Mouse (Mus musculus) intestine, postnatal 0 days (tissue): Measurements from ENCODE around the gene Tnfrsf14. TPM values are rescaled to one million over a fixed set of nuclear protein-coding genes. Genes with fewer than 3 reads are reported as not detected.

Source experiments
- ATAC-seq: fragments of 200-750 bp; cut with Nextera tagmentation; 2 replicates; pipeline ENCODE4 v1.8.0; 2017; ENCODE audit warnings: mild to moderate bottlenecking, moderate TSS enrichment, moderate library complexity
- H3K27ac ChIP-seq: fragments of 300-500 bp; sonication (generic); 2 replicates; pipeline ENCODE4 v1.5.1; 2014; ENCODE audit warnings: mild to moderate bottlenecking, low read depth, low read length, moderate library complexity
- H3K27me3 ChIP-seq: fragments of 300-500 bp; sonication (generic); replicated peaks from 2 replicates; pipeline ENCODE4 v1.6.1; 2014; ENCODE audit warnings: low read length, mixed read lengths; ENCODE audit not compliant: control insufficient read depth, insufficient read depth
- H3K36me3 ChIP-seq: fragments of 300-500 bp; sonication (generic); 2 replicates; pipeline ENCODE4 v1.6.1; 2014; ENCODE audit warnings: mild to moderate bottlenecking, moderate library complexity; ENCODE audit not compliant: control insufficient read depth, insufficient read depth
- H3K4me1 ChIP-seq: fragments of 300-500 bp; sonication (generic); replicated peaks from 2 replicates; pipeline ENCODE4 v1.6.1; 2014; ENCODE audit warnings: antibody characterized with exemption, low read length, mixed read lengths; ENCODE audit not compliant: control insufficient read depth, insufficient read depth
- H3K4me2 ChIP-seq: fragments of 300-500 bp; sonication (generic); replicated peaks from 2 replicates; pipeline ENCODE4 v1.6.1; 2014; ENCODE audit warnings: low read depth, mild to moderate bottlenecking, moderate library complexity
- H3K4me3 ChIP-seq: fragments of 300-500 bp; sonication (generic); 2 replicates; pipeline ENCODE4 v1.5.1; 2014; ENCODE audit warnings: low read depth, low read length
- H3K9ac ChIP-seq: fragments of 300-500 bp; sonication (generic); 2 replicates; pipeline ENCODE4 v1.6.1; 2014; ENCODE audit warnings: mild to moderate bottlenecking, low read depth, low read length
- H3K9me3 ChIP-seq: fragments of 300-500 bp; sonication (generic); 2 replicates; pipeline ENCODE4 v1.6.1; 2016; ENCODE audit warnings: mixed run types; ENCODE audit not compliant: control insufficient read depth
- CTCF ChIP-seq: sonication (generic); IDR thresholded peaks from 2 replicates; pipeline ENCODE4 v1.5.1; 2016; ENCODE audit warnings: low read depth, mild to moderate bottlenecking, control low read depth, antibody characterized with exemption, moderate library complexity
- WGBS: fragments of 180-500 bp; shearing (Covaris S2); extraction: QIAGEN DNeasy Blood & Tissue Kit; methylation state at CpG from one replicate; pipeline ENCODE4 v1.1.7; 2014; 5-methylcytosine and 5-hydroxymethylcytosine counted together
- polyA plus RNA-seq: library from polyadenylated mRNA; unstranded; fragments of >200 nt; fragmentation: Nextera tagmentation; extraction: Ambion mirVana; gene quantifications from 2 replicates; pipeline ENCODE4 v1.2.1, GENCODE M21; 2015

The Tnfrsf14 gene
- polyA plus RNA-seq, 1 experiment from 2014 or later, result 1.9 TPM

DNA sequence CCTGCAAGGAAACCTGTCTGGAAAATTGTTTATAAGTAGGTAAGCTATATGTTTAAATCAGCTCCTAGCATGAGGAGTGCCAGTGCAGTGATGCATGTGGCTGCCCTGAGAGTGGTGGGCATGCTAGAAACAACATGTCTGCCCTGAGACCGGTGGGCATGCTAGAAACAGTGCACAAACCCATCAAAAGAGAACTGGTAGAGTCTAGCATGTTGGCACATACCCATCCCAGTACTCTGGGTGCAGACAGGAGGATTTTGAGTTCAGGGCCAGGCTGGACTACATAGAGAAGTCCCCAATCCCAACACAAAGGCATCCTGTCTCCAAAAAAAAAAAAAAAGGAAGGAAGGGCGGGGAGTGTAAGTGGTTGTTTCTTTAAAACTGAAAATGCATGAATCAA lies 6.4 kb upstream of the Tnfrsf14 start:
- H3K9me3 ChIP-seq, result no peaks in the 10 kb centered on the region
- no peak for ATAC-seq
- no peaks in the 10 kb centered on the region for H3K27me3 ChIP-seq
- TF ChIP-seq CTCF, result no peak
- no peak overlapping the region for H3K4me3 ChIP-seq
- H3K27ac ChIP-seq, result no peak overlapping the region
- no peak overlapping the region for H3K9ac ChIP-seq
- no peak overlapping the region for H3K4me2 ChIP-seq
- H3K36me3 ChIP-seq, result no peaks in the 10 kb centered on the region
- 87% methylated on average over 2 of the region's 2 CpGs for WGBS
- H3K4me1 ChIP-seq, result no peaks in the 10 kb centered on the region

DNA sequence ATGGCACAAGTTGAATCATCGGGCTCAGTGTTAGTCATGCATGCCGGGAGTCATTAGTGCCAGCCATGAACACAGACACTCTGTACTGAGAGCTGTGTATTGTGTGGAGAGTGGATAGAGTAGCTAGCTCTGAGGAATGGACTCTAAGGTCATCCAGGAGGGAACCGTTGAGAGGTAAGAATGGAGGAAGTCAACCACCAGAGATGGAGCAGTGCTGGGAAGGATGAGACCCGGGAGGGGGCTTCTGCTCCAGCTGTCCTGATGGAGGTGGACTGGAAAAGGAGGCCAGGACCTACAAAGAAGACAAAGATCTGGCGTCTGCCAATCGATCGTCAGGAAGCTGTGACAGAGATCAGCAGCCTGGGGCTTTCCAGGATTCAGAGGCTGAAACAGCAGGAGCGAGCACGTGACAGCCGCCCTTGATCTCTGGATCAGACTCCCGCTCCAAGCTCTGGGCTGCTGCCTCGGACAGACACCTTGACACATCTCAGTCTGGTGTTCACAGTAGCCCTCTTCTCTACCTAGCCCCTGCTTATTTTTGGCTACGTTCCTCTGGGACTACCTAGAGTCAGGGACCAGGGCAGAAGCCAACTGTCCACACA lies 5.0 kb upstream of the Tnfrsf14 start:
- Histone ChIP-seq H3K9me3 (no peaks in the 10 kb centered on the region), H3K27me3 (no peaks in the 10 kb centered on the region)
- ATAC-seq, result peak; percentile 36; the same call in 1 of the 2 replicates

DNA sequence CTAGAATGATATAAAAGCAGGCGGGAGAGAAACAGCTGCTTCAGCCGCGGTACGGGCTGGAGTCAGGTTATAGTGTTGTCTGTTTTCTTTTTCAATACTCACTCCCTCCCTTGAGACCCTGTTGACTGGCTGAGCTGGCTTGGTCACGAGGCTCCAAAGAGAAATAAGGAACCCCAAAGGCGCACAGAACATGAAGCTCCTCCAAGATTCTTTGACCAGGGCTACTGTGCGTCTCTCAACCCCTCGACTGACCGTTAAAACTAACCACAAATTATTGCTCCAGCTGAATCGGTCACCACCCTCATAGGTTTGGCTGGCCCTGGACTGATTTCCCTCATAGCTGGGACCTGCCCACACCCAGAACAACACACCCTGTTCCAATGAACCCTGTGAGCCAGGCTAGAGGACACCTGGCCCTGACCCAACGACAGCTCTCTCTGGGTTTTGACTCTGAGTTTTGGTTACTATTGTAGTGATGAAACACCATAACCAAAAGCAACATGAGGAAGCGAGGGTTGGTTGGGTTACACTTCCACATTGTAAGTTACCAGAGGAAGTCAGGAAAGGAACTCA lies 811 bp upstream of the Tnfrsf14 start:
- H3K4me2 ChIP-seq, result no peak overlapping the region
- no peak overlapping the region for H3K4me3 ChIP-seq
- H3K4me1 ChIP-seq, result 0 out of 2 replicates have a peak, but pooled peaks cover 8% of the 10 kb centered on the region
- 73% methylated on average over 12 of the region's 12 CpGs for WGBS
- H3K27me3 ChIP-seq, result no peaks in the 10 kb centered on the region
- no peak overlapping the region for H3K27ac ChIP-seq
- no peak for ATAC-seq
- no peak for TF ChIP-seq CTCF
- no peaks in the 10 kb centered on the region for H3K9me3 ChIP-seq
- H3K36me3 ChIP-seq, result peaks cover 5% of the 10 kb centered on the region; the same call in 1 of the 2 replicates
- H3K9ac ChIP-seq, result no peak overlapping the region

More for the DNA sequence above, 5.0 kb upstream of the Tnfrsf14 start:
- 52% methylated on average over 13 of the region's 13 CpGs for WGBS
- no peaks in the 10 kb centered on the region for H3K36me3 ChIP-seq
- H3K4me1 ChIP-seq, result no peaks in the 10 kb centered on the region
- H3K9ac ChIP-seq, result no peak overlapping the region
- H3K4me2 ChIP-seq, result peak overlapping the region; percentile 9; the same call in 1 of the 2 replicates
- H3K27ac ChIP-seq, result no peak overlapping the region
- no peak overlapping the region for H3K4me3 ChIP-seq
- no peak for TF ChIP-seq CTCF

DNA sequence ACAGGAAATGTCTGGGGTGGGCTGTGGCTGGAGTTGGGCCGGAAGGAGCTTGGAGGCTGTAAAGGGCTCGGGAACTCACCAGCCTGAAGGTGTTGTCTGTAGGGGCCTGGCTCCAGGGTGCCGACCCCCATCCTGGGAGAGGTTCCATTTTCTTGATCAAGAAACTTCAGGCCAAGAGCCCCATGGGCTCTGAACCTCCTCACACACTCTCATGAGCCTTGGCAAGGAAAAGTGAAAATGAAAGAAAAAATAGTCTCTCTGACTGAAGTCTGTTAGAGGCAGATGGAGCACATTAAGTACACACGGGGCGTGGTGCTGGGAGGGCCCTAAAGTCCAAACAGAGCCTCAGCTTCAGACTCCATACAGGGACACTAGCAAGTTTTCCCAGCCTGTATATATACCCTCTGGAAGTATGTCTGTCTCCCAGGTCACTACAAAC lies 445 bp downstream of the Tnfrsf14 start:
- H3K36me3 ChIP-seq, result peaks cover 18% of the 10 kb centered on the region; the same call in 1 of the 2 replicates
- H3K4me3 ChIP-seq, result peak overlapping the region; percentile 44
- no peak for TF ChIP-seq CTCF
- H3K9me3 ChIP-seq, result no peaks in the 10 kb centered on the region
- peak overlapping the region; percentile 52 for H3K9ac ChIP-seq
- 0 out of 2 replicates have a peak, but pooled peaks cover 8% of the 10 kb centered on the region for H3K4me1 ChIP-seq
- H3K27ac ChIP-seq, result peak overlapping the region; percentile 78
- WGBS, result 6% methylated on average over 5 of the region's 5 CpGs
- peak overlapping the region; percentile 76 for H3K4me2 ChIP-seq
- ATAC-seq, result peak; percentile 79
- no peaks in the 10 kb centered on the region for H3K27me3 ChIP-seq

DNA sequence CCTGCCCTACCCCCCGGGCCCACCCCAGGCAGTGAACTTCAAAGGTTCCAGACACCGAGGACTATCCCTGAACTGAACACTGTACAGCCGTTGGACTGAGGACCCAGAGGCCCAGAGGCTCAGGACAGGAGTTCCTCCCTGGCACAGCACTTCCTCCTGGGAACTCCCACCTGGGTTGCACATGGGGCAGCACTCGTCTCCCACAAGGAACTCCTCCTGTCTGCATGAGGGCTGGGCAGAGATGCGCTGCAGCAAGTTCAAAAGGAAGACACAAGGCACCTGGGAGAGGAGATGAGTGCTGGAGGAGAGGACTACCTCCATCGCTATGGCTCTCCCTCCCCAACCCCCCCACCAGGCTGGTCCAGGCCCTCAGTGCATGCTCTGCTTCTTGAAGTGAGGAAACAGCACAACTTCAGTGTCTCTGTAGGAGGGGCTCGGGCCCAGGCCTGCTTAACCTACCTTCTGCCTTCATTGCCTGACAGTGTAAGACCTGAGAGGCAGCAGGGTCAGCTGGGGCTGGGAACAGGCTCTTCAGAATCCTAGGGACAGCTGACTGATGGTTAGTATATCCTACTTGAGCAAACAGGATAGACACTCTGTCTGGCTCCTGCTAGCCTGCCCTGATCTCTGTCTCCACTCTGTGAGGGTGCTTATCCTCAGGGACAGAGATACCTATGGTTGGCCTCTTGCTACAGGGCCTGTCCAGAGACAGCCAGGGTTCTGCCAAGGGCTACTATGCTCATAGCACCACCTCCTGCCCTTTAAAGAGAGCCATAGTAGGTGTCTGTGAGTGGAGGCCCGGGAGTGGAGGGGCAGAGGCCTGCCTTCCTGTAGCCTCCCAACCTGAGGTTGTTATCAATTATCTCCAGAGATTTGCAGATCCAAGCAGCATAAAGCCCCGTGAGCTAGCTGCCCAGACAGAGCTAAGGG lies 1.1 kb downstream of the Tnfrsf14 start:
- TF ChIP-seq CTCF, result no peak
- H3K27ac ChIP-seq, result peak overlapping the region; percentile 78
- H3K4me2 ChIP-seq, result peak overlapping the region; percentile 76
- H3K9me3 ChIP-seq, result no peaks in the 10 kb centered on the region
- H3K4me3 ChIP-seq, result peak overlapping the region; percentile 44
- WGBS, result 43% methylated on average over 9 of the region's 9 CpGs
- peak; percentile 37 for ATAC-seq
- 0 out of 2 replicates have a peak, but pooled peaks cover 8% of the 10 kb centered on the region for H3K4me1 ChIP-seq
- H3K27me3 ChIP-seq, result no peaks in the 10 kb centered on the region
- peak overlapping the region; percentile 52 for H3K9ac ChIP-seq
- H3K36me3 ChIP-seq, result peaks cover 22% of the 10 kb centered on the region; the same call in 1 of the 2 replicates

DNA sequence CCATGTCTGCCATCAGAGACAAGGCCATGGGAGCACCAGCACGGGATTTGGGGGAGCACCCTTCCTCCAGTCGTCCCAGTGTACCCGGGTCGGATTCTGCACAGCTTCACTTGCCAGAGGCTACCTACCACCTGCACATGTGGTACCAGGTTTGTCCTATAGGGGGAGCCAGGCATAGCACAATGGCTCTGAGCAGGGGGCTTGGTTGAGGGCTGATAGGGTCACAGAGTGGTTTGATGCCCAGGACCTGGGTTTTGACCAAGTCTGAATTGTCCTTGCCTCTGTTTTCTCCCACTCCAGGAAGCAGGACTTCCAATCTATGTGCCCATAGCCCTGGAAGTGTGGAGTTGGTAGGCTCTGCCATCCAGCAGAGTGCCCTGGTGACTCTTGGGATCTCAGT lies 3.0 kb downstream of the Tnfrsf14 start:
- H3K36me3 ChIP-seq, result peaks cover 22% of the 10 kb centered on the region; the same call in 1 of the 2 replicates
- H3K4me1 ChIP-seq, result 0 out of 2 replicates have a peak, but pooled peaks cover 8% of the 10 kb centered on the region
- ATAC-seq, result no peak
- no peak overlapping the region for H3K4me2 ChIP-seq
- no peak overlapping the region for H3K9ac ChIP-seq
- no peaks in the 10 kb centered on the region for H3K9me3 ChIP-seq
- no peak overlapping the region for H3K4me3 ChIP-seq
- 70% methylated on average over 4 of the region's 4 CpGs for WGBS
- no peaks in the 10 kb centered on the region for H3K27me3 ChIP-seq
- TF ChIP-seq CTCF, result peak; percentile 69
- no peak overlapping the region for H3K27ac ChIP-seq
